Mouse (Mus musculus) heart, embryonic 16.5 days (tissue): ENCODE results near the gene Utf1. TPM values are rescaled to one million over a fixed set of nuclear protein-coding genes. Genes with fewer than 3 reads are reported as not detected.

Experiments used
- ATAC-seq: fragments of 200-750 bp; cut with Nextera tagmentation; replicated peaks from 2 replicates; pipeline ENCODE4 v1.8.0; 2017; ENCODE audit warnings: moderate number of reproducible peaks; ENCODE audit not compliant: insufficient read depth, low FRiP score; ENCODE audit errors: extremely low read depth
- H3K27ac ChIP-seq: fragments of 300-500 bp; sonication (generic); 2 replicates; pipeline ENCODE4 v1.5.1; 2014; ENCODE audit warnings: mild to moderate bottlenecking, low read length, control low read depth, moderate library complexity
- H3K27me3 ChIP-seq: fragments of 300-500 bp; sonication (generic); 2 replicates; pipeline ENCODE4 v1.6.1; 2014; ENCODE audit warnings: low read length, mixed read lengths; ENCODE audit not compliant: control insufficient read depth, insufficient read depth
- H3K36me3 ChIP-seq: fragments of 300-500 bp; sonication (generic); 2 replicates; pipeline ENCODE4 v1.6.1; 2014; ENCODE audit not compliant: control insufficient read depth, insufficient read depth
- H3K4me1 ChIP-seq: fragments of 300-500 bp; sonication (generic); 2 replicates; pipeline ENCODE4 v1.6.1; 2014; ENCODE audit warnings: low read length, mixed read lengths; ENCODE audit not compliant: control insufficient read depth, insufficient read depth
- H3K4me2 ChIP-seq: fragments of 300-500 bp; sonication (generic); 2 replicates; pipeline ENCODE4 v1.6.1; 2014; ENCODE audit warnings: low read depth, mild to moderate bottlenecking, control low read depth, low read length
- H3K4me3 ChIP-seq: fragments of 300-500 bp; sonication (generic); 2 replicates; pipeline ENCODE4 v1.5.1; 2014; ENCODE audit warnings: mild to moderate bottlenecking, control low read depth, low read length
- H3K9ac ChIP-seq: fragments of 300-500 bp; sonication (generic); 2 replicates; pipeline ENCODE4 v1.6.1; 2014; ENCODE audit warnings: low read length, control low read depth
- H3K9me3 ChIP-seq: fragments of 300-500 bp; sonication (generic); replicated peaks from 2 replicates; pipeline ENCODE4 v1.6.1; 2016; ENCODE audit warnings: low read length; ENCODE audit not compliant: control insufficient read depth
- WGBS: fragments of 180-500 bp; shearing (Covaris S2); extraction: QIAGEN DNeasy Blood & Tissue Kit; methylation state at CpG from one replicate; pipeline ENCODE4 v1.1.7; 2014; 5-methylcytosine and 5-hydroxymethylcytosine counted together
- polyA plus RNA-seq: library from polyadenylated mRNA; unstranded; fragments of >200 nt; fragmentation: Nextera tagmentation; extraction: Ambion mirVana; gene quantifications from 2 replicates; pipeline ENCODE4 v1.2.1, GENCODE M21; 2015

The Utf1 gene
- polyA plus RNA-seq, 1 experiment from 2014 or later, result 2.0 TPM

- peaks cover 6% of the 10 kb centered on the region for H3K27me3 ChIP-seq
- no peaks in the 10 kb centered on the region for H3K36me3 ChIP-seq
- peaks cover 4% of the 10 kb centered on the region; the same call in 1 of the 2 replicates for H3K4me1 ChIP-seq
- WGBS, result 45% methylated on average over 5 of the region's 5 CpGs
- no peak overlapping the region for H3K4me3 ChIP-seq
- no peak overlapping the region for H3K27ac ChIP-seq
- no peaks in the 10 kb centered on the region for H3K9me3 ChIP-seq
- ATAC-seq, result no peak
- H3K4me2 ChIP-seq, result no peak overlapping the region
- H3K9ac ChIP-seq, result no peak overlapping the region
These were observed 31.9 kb downstream of the Utf1 start for GRCm38 (mm10) chr7:139975471-139975870.

- peaks cover 4% of the 10 kb centered on the region; the same call in 1 of the 2 replicates for H3K4me1 ChIP-seq
- WGBS, result 4% methylated on average over 32 of the region's 32 CpGs
- H3K4me2 ChIP-seq, result peak within 1 kb of the TSS; percentile 87
- ATAC-seq, result peak; percentile 77
- H3K27me3 ChIP-seq, result peaks cover 6% of the 10 kb centered on the region
- H3K4me3 ChIP-seq, result peak within 1 kb of the TSS; percentile 63
- peak within 1 kb of the TSS; percentile 66 for H3K9ac ChIP-seq
- no peaks in the 10 kb centered on the region for H3K36me3 ChIP-seq
- no peak within 1 kb of the TSS for H3K27ac ChIP-seq
- no peaks in the 10 kb centered on the region for H3K9me3 ChIP-seq
These were observed 34.8 kb downstream of the Utf1 start, which contains the start of gene 6430531B16Rik for GRCm38 (mm10) chr7:139978278-139978892. 6430531B16Rik (minus strand) TSS chr7:139978755.

GRCm38 (mm10) chr7:139979011-139979719, 35.6 kb downstream of the Utf1 start:
- H3K4me2 ChIP-seq, result peak overlapping the region; percentile 87
- H3K36me3 ChIP-seq, result no peaks in the 10 kb centered on the region
- peaks cover 6% of the 10 kb centered on the region for H3K27me3 ChIP-seq
- peaks cover 4% of the 10 kb centered on the region; the same call in 1 of the 2 replicates for H3K4me1 ChIP-seq
- H3K9ac ChIP-seq, result 0 out of 2 replicates have a peak overlapping the region, but pooled peaks have one; percentile 20
- WGBS, result 39% methylated on average over 13 of the region's 13 CpGs
- H3K4me3 ChIP-seq, result peak overlapping the region; percentile 63
- H3K27ac ChIP-seq, result no peak overlapping the region
- ATAC-seq, result no peak; the same call in 1 of the 2 replicates
- no peaks in the 10 kb centered on the region for H3K9me3 ChIP-seq

GRCm38 (mm10) chr7:139980778-139981177, 37.2 kb downstream of the Utf1 start:
- ATAC-seq, result no peak
- H3K27ac ChIP-seq, result no peak overlapping the region
- peaks cover 4% of the 10 kb centered on the region; the same call in 1 of the 2 replicates for H3K4me1 ChIP-seq
- H3K36me3 ChIP-seq, result no peaks in the 10 kb centered on the region
- no peak overlapping the region for H3K9ac ChIP-seq
- WGBS, result 49% methylated on average over 3 of the region's 3 CpGs
- H3K4me3 ChIP-seq, result no peak overlapping the region
- H3K4me2 ChIP-seq, result no peak overlapping the region
- H3K27me3 ChIP-seq, result peaks cover 6% of the 10 kb centered on the region
- H3K9me3 ChIP-seq, result no peaks in the 10 kb centered on the region

- Histone ChIP-seq H3K9me3 (no peaks in the 10 kb centered on the region), H3K36me3 (no peaks in the 10 kb centered on the region), H3K27me3 (peaks cover 3% of the 10 kb centered on the region), H3K9ac (no peak overlapping the region), H3K4me1 (peaks cover 4% of the 10 kb centered on the region; the same call in 1 of the 2 replicates), H3K4me2 (no peak overlapping the region), H3K4me3 (no peak overlapping the region), H3K27ac (no peak overlapping the region)
- ATAC-seq, result no peak
- 73% methylated on average over 11 of the region's 11 CpGs for WGBS
These were observed 38.5 kb downstream of the Utf1 start for GRCm38 (mm10) chr7:139982058-139982457.

GRCm38 (mm10) chr7:139984505-139984904, 40.9 kb downstream of the Utf1 start:
- 91% methylated on average over 11 of the region's 11 CpGs for WGBS
- no peak overlapping the region for H3K4me3 ChIP-seq
- ATAC-seq, result no peak
- H3K4me1 ChIP-seq, result no peaks in the 10 kb centered on the region
- H3K9ac ChIP-seq, result no peak overlapping the region
- no peak overlapping the region for H3K27ac ChIP-seq
- H3K4me2 ChIP-seq, result no peak overlapping the region
- H3K27me3 ChIP-seq, result peaks cover 3% of the 10 kb centered on the region
- no peaks in the 10 kb centered on the region for H3K9me3 ChIP-seq
- H3K36me3 ChIP-seq, result no peaks in the 10 kb centered on the region

- whole genome bisulfite sequencing, result 69% methylated on average over 9 of the region's 9 CpGs
- Histone ChIP-seq H3K9me3 (no peaks in the 10 kb centered on the region), H3K36me3 (no peaks in the 10 kb centered on the region), H3K4me3 (no peak overlapping the region), H3K4me1 (no peaks in the 10 kb centered on the region), H3K9ac (no peak overlapping the region), H3K4me2 (no peak overlapping the region), H3K27me3 (no peaks in the 10 kb centered on the region; the same call in 1 of the 2 replicates), H3K27ac (no peak overlapping the region)
- no peak for ATAC-seq
These were observed 44.7 kb downstream of the Utf1 start for GRCm38 (mm10) chr7:139988272-139988671.

- no peaks in the 10 kb centered on the region; the same call in 1 of the 2 replicates for H3K27me3 ChIP-seq
- no peak for ATAC-seq
- no peak overlapping the region for H3K4me3 ChIP-seq
- no peaks in the 10 kb centered on the region for H3K9me3 ChIP-seq
- peaks cover 1% of the 10 kb centered on the region; the same call in 1 of the 2 replicates for H3K36me3 ChIP-seq
- H3K9ac ChIP-seq, result no peak overlapping the region
- H3K27ac ChIP-seq, result no peak overlapping the region
- H3K4me2 ChIP-seq, result no peak overlapping the region
- 68% methylated on average over 8 of the region's 8 CpGs for WGBS
- H3K4me1 ChIP-seq, result no peaks in the 10 kb centered on the region
These were observed 47.3 kb downstream of the Utf1 start for GRCm38 (mm10) chr7:139990864-139991394.

- Histone ChIP-seq H3K9ac (no peak within 1 kb of the TSS), H3K27me3 (no peaks in the 10 kb centered on the region; the same call in 1 of the 2 replicates), H3K36me3 (peaks cover 12% of the 10 kb centered on the region; the same call in 1 of the 2 replicates), H3K4me2 (no peak within 1 kb of the TSS), H3K4me1 (no peaks in the 10 kb centered on the region), H3K4me3 (no peak within 1 kb of the TSS), H3K27ac (no peak within 1 kb of the TSS), H3K9me3 (no peaks in the 10 kb centered on the region)
- WGBS, result 28% methylated on average over 7 of the region's 7 CpGs
- ATAC-seq, result no peak; the same call in 1 of the 2 replicates
These were observed 48.8 kb downstream of the Utf1 start, which contains the start of gene Adam8 for GRCm38 (mm10) chr7:139992406-139992805. Adam8 (minus strand) TSS chr7:139992562.
